Mouse (Mus musculus): ENCODE measurements around the gene Abl2.
A peak's percentile ranks its signal among the peaks of the same experiment; 100 is the strongest.

The Abl2 gene

DNA sequence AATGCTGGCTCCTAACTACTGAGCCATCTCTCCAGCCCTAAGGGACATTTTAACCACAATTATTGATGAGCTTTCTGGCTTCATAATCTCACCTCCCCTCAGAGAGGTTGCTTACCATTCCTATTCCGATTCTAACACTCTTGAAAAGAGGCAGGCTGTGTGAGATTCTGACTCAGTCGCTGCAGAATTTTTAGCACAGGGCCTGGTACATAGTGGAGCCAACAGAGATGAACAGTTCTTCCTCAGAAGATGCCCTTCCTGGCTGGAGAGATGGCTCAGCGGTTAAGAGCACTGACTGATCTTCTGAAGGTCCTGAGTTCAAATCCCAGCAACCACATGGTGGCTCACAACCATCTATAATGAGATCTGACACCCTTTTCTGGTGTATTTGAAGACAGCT, 113.3 kb downstream of the Abl2 start:
- no peak for DNase-seq (ENCODE audit: low read depth)

DNA sequence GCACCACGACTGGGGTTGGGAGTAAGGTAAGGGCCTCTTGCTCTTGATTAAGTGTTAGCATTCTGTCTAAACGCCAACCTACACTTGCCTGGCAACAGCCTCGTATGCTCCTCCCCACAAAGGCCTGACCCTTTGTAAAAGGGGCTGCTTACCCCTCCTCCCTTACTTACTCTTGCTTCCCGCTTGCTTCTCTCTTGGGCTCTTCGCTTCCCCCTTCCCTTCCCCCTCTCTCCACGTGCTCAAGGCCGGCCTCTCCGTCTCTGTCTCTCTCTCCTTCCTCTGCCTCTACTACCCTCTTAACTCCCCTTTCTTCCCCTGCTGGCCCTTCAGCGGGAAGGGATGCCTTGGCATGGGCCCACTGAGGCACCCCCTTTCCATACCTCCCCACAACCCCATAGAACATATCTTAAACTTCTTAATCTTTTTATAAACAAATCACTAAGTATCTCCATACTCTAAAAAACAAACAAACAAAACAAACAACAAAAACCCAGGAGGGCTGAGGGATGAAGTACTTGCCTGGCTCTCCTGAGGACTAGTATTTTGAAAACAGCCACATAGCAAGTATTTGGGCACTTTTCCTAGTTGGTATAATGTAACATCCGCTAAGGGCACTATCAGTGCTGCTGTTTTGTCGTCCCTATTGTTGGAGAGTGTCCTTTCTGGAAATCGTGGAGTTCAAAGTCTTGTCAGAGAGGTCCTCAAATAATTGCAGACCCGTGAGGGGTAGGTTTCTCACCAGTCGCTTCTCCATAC, 114.3 kb downstream of the Abl2 start:
- peak; percentile 80 for DNase-seq (ENCODE audit: low read depth)

DNA sequence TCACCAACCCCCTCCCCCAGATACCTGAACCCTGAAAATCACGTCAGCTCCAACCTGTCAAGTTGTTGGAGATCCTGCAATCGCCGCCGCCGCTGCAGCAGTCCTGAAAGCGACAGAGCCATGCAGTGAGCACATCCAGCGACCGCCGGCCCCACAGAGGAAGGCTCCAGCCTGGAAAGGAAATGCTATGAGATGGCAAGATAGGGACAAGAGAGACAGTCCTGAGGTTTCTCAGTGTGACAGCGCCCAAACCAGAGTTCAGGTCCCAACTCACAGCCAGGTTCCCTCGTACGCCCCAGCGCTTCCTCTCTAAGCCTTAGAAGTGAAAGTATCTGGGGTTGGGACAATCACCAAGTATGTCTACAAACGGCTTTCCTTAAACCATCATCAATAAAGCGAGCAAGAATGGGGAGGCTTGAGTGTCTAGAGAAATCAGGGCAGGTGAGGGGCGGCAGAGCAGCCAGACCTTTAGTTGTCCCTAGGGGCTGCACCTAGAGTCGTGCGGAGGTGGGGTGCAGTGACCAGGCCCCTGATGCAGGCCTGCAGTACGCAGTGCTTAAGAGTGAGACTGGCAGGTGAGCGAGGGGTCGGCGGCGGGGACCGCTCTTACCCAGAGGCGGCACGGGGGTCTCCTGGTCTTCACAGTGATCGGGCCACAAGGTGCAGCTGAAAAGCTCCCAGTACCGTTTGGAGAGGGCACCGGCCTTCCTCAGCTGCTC, 115.0 kb downstream of the Abl2 start:
- peak; percentile 62 for DNase-seq (ENCODE audit: low read depth)

DNA sequence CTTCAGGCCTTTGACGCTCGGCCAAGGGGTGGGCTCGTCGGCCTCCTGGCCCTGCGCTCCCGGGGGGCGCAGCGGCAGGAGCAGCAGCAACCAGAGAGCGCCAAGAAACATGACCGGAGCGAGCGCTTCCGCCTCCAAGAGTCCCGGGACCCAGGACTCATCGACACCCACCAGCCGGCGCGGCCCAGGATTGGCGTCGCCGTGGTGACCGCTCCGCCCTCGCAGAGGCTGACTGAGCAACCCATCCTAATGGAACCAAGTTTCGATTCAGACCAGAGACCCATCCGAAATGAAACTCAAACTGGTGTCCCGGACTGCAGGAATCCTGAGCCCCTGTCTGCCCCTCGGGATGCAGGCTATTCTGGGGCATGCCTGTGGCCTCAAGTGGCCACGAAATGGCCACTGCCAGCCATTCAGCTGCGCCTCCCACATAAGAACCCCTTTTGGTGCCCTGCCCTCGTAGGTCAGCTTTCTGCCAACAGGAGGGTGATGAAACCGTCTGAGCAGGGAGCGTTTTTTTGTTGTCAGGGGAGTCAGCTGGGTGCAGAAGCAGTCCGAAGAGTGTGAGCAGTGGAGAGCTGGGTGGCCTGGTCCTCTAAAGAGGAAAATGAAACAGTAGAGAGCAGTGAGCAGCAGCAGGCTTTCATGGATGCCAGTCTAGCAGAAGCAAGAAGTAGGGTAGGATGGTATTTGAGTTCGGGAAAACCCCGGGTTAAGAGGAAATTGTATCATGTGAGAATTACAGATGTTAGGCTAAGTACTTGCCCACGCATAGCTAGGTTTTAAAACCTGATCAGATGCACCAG, 115.8 kb downstream of the Abl2 start, which contains the start of gene Tor3a:
TSS of gene Tor3a (minus strand) at position 162 of the 806 bp plus-strand sequence.
- DNase-seq (ENCODE audit: low read depth), result peak; percentile 79

DNA sequence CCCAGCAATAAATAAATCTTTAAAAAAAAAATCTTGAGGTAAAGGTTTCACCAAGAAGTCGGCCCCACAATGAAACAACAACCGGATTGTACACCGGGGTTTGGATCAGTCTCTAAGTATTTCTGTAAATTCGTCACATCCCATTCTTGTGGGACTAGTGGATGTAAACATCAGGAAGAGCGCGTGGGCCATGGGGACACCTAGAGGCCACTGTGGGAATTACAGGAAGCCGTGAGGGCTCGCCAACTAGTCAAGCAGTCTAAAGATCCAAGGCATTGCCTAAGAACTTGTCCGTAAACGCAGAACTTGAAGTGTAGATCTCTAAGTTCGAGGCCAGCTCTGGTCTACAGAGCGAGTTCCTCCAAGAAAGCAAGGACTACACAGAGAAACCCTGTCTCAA, 117.6 kb downstream of the Abl2 start:
- peak; percentile 92 for DNase-seq (ENCODE audit: low read depth)

DNA sequence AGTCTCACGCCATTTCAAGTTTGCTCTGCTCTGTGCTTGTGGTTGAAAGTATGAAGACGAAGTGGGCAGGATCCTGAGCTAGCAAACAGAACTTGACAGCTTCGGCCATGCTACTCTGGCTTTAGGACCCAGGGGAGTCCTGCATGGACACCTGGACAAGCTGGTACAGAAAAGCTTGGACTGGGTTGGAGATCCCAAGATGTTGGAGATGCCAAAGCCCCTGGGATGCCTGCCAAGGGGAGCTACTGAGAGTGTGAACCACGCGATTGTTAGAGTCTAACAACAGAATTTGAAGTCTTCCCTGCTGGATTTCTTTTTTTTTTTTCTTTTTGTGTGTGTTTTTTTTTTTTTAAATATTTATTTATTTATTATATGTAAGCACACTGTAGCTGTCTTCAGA, 118.0 kb downstream of the Abl2 start:
- DNase-seq (ENCODE audit: low read depth), result no peak

DNA sequence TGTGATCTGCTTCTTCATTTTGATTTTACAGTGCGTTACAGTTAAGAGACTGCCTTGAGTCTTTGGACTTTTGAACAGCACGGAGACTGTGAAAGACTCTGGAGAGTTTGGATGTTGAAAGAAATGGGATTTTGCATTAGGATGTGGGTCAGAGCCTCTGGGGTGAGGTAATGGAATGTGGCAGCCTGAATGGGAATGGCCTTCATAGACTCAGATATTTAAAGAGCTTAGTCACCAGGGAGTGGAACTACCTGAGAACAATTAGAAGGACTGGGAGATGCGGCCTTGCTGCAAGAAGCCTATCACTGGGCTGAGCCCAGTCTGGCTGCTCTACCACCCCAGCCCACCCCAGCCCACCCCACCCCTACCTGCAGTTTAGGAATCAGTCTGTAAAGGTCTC, 118.6 kb downstream of the Abl2 start:
- no peak for DNase-seq (ENCODE audit: low read depth)

DNA sequence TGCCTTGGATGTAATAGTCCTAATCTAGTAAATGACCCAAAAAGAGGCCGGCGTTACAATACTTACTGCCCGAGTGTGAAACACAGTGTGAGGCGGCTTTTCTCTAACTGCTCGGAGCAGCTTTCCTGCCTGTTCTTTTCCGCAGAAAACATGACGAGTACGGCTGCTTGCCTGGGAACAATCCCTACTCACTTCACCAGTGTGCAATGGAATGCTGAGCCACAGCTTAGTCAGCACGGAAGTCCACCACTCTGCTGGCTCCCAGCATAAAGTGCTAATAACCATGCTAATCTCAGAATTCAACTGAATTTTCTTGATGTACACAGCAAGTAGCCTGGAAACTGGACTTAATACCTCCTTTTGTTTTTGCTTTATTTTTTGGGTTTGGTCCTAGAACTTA, 121.0 kb downstream of the Abl2 start:
- no peak for DNase-seq (ENCODE audit: low read depth)

DNA sequence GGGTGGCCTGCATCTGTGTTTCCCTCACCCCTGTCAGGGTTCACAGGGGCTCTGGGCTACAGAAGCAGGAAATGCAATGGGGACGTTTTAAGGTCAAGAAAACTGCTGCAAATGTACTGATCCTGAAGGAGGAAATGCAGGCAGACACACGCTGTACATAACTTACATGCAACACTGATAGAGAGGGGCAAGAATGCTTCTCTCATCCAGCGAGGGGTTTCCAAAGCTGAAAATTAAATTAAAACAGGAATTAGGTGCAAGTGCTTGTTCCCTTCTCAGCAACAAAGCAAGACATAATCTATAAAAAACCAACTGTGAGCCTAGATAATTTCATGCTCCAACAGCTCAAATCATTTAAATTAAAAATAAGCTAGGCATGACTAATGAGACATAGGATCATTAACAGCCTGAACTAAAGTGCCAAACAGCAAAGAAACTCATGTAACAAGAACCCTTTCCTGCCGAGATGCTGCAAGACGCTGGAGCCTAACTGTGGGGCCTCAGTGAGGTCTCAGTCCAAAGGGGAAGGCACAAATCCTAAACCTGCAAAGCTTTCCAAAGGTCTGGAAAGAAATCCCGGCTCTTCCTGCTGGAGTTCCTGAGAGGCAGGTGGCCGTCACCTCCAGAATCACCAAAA, 127.6 kb downstream of the Abl2 start:
- DNase-seq (ENCODE audit: low read depth), result no peak

Data from 416B (cell line).